Mouse (Mus musculus) stomach, embryonic 14.5 days (tissue): ENCODE data around the gene Gm10912. TPM values are rescaled to one million over a fixed set of nuclear protein-coding genes. Genes with fewer than 3 reads are reported as not detected.
"Not testable (repeated sequence)": the region's sequence is repeated elsewhere in the genome, so short reads cannot be mapped to it uniquely, and the experiment has no call there.

ENCODE experiments used
- ATAC-seq: fragments of 200-750 bp; cut with Nextera tagmentation; 2 replicates; pipeline ENCODE4 v1.8.0; 2017; ENCODE audit warnings: low read depth, moderate TSS enrichment; ENCODE audit not compliant: insufficient number of reproducible peaks, insufficient read depth, low FRiP score
- H3K27ac ChIP-seq: fragments of 300-500 bp; sonication (generic); 2 replicates; pipeline ENCODE4 v1.5.1; 2014; ENCODE audit warnings: mild to moderate bottlenecking, low read length, moderate library complexity, mixed read lengths
- H3K27me3 ChIP-seq: fragments of 300-500 bp; sonication (generic); 2 replicates; pipeline ENCODE4 v1.6.1; 2014; ENCODE audit warnings: low read length, control low read depth, mixed read lengths; ENCODE audit not compliant: control insufficient read depth, insufficient read depth
- H3K36me3 ChIP-seq: fragments of 300-500 bp; sonication (generic); 2 replicates; pipeline ENCODE4 v1.6.1; 2014; ENCODE audit warnings: mild to moderate bottlenecking, control low read depth, low read length, moderate library complexity, mixed read lengths; ENCODE audit not compliant: control insufficient read depth, insufficient read depth
- H3K4me1 ChIP-seq: fragments of 300-500 bp; sonication (generic); 2 replicates; pipeline ENCODE4 v1.6.1; 2014; ENCODE audit warnings: low read length, control low read depth, mixed read lengths; ENCODE audit not compliant: control insufficient read depth, insufficient read depth
- H3K4me2 ChIP-seq: fragments of 300-500 bp; sonication (generic); replicated peaks from 2 replicates; pipeline ENCODE4 v1.6.1; 2014; ENCODE audit warnings: low read depth, low read length, control low read depth
- H3K4me3 ChIP-seq: fragments of 300-500 bp; sonication (generic); 2 replicates; pipeline ENCODE4 v1.5.1; 2014; ENCODE audit warnings: low read depth, low read length, control low read depth
- H3K9ac ChIP-seq: fragments of 300-500 bp; sonication (generic); replicated peaks from 2 replicates; pipeline ENCODE4 v1.6.1; 2014; ENCODE audit warnings: low read depth, mild to moderate bottlenecking, control low read depth, low read length, moderate library complexity, mixed read lengths
- H3K9me3 ChIP-seq: fragments of 300-500 bp; sonication (generic); 2 replicates; pipeline ENCODE4 v1.6.1; 2016; ENCODE audit warnings: low read depth, low read length, control low read depth; ENCODE audit not compliant: control insufficient read depth
- WGBS: fragments of 180-500 bp; shearing (Covaris S2); extraction: QIAGEN DNeasy Blood & Tissue Kit; methylation state at CpG from one replicate; pipeline ENCODE4 v1.1.7; 2014; 5-methylcytosine and 5-hydroxymethylcytosine counted together
- polyA plus RNA-seq: library from polyadenylated mRNA; unstranded; fragments of >200 nt; fragmentation: Nextera tagmentation; extraction: Ambion mirVana; gene quantifications from 2 replicates; pipeline ENCODE4 v1.2.1, GENCODE M21; 2014

The Gm10912 gene
- not detected in 2 replicates for polyA plus RNA-seq

DNA sequence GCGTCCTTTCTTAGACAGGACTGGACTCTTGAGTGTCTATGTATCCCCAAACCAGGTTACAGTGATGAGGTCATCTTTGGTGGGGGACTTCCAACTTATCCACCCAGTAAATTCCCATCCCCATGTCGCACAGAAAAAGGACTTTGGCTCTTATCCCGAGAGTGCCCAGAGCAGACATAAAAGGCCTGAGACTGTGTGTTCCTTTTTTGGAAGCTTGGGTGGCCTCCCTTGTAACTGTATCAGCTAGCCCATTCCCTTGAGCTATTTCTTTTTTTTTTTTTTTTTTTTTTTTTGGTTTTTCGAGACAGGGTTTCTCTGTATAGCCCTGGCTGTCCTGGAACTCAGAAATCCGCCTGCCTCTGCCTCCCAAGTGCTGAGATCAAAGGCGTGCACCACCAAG, at the start of gene Gm10912:
Gene Gm10912 (plus strand): TSS at position 301 of the 400 bp plus-strand sequence.
- not testable (repeated sequence) for H3K9ac ChIP-seq, H3K4me2 ChIP-seq, H3K4me3 ChIP-seq, H3K4me1 ChIP-seq, H3K27ac ChIP-seq, H3K27me3 ChIP-seq, ATAC-seq, H3K36me3 ChIP-seq, H3K9me3 ChIP-seq
- 94% methylated on average over 5 of the region's 6 CpGs for WGBS

DNA sequence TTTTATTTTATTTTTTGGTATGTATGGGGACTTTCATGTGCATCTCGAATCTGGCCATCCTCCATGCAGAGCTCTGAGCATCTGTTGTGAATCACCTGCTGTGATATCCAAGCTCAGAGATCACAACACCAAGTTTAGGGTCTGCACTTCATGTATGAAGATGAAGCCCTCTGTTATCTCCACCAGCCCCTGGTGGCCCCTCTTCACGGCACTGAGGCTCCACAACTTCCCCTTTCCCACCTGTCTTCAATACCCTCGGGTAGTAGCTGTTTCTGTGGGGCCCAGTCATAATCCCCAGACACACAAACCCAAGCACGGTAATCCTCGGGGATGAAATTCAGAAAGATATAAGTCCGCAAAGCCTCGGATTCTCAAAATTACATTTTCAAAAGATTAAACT, 42.5 kb upstream of the Gm10912 start:
- Histone ChIP-seq H3K27ac (no peak overlapping the region), H3K9ac (no peak overlapping the region), H3K4me1 (no peaks in the 10 kb centered on the region), H3K27me3 (no peaks in the 10 kb centered on the region), H3K36me3 (no peaks in the 10 kb centered on the region), H3K4me2 (no peak overlapping the region), H3K4me3 (no peak overlapping the region), H3K9me3 (no peaks in the 10 kb centered on the region)
- 75% methylated on average over 7 of the region's 7 CpGs for WGBS
- no peak for ATAC-seq

DNA sequence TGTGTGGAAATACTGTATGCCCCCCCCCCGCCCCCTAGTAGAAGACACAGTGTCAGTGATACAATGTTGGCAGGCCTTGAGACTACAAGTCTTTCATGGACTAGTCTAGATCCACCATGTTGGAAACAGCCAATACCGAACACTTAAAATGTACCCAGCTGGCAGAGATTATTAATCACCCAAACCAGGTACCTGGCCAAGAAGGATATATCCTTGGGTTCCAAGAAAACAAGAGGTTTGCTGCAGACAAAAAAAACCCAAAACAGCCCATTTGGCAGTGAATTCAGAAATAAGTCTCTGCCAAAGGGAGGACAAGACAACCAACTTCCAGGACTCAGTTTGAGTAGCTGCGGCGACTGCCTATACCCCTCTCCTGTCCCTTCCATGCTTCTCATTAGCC, 41.0 kb upstream of the Gm10912 start:
- Histone ChIP-seq H3K27ac (no peak overlapping the region), H3K27me3 (no peaks in the 10 kb centered on the region), H3K4me2 (no peak overlapping the region), H3K9ac (no peak overlapping the region), H3K4me3 (no peak overlapping the region), H3K4me1 (peaks cover 10% of the 10 kb centered on the region), H3K36me3 (no peaks in the 10 kb centered on the region), H3K9me3 (no peaks in the 10 kb centered on the region)
- 90% methylated on average over 4 of the region's 4 CpGs for WGBS
- ATAC-seq: no peak

GRCm38 (mm10) chr2:104027458-104028138, 38.0 kb upstream of the Gm10912 start, which contains the start of gene Fbxo3:
TSS of gene Fbxo3 (plus strand) at chr2:104027721.
- WGBS: under 1% methylated on average over 42 of the region's 44 CpGs
- peak within 1 kb of the TSS; percentile 93 for H3K9ac ChIP-seq
- H3K9me3 ChIP-seq: no peaks in the 10 kb centered on the region
- H3K4me1 ChIP-seq: peaks cover 14% of the 10 kb centered on the region
- H3K27me3 ChIP-seq: no peaks in the 10 kb centered on the region
- peak; percentile 95 for ATAC-seq
- peak within 1 kb of the TSS; percentile 74; the same call in 1 of the 2 replicates for H3K27ac ChIP-seq
- peak within 1 kb of the TSS; percentile 85 for H3K4me2 ChIP-seq
- H3K36me3 ChIP-seq: no peaks in the 10 kb centered on the region
- peak within 1 kb of the TSS; percentile 99 for H3K4me3 ChIP-seq

- Histone ChIP-seq H3K36me3 (no peaks in the 10 kb centered on the region), H3K9ac (peak within 1 kb of the TSS; percentile 93), H3K4me1 (peaks cover 14% of the 10 kb centered on the region), H3K9me3 (no peaks in the 10 kb centered on the region), H3K27ac (peak within 1 kb of the TSS; percentile 74; the same call in 1 of the 2 replicates), H3K4me2 (peak within 1 kb of the TSS; percentile 85), H3K27me3 (no peaks in the 10 kb centered on the region), H3K4me3 (peak within 1 kb of the TSS; percentile 99)
- under 1% methylated on average over 31 of the region's 32 CpGs for WGBS
- ATAC-seq: peak; percentile 61; the same call in 1 of the 2 replicates
Measured at GRCm38 (mm10) chr2:104028139-104028723, 37.4 kb upstream of the Gm10912 start, which contains the start of gene 4931422A03Rik. TSS of gene 4931422A03Rik (minus strand) at chr2:104028361.

DNA sequence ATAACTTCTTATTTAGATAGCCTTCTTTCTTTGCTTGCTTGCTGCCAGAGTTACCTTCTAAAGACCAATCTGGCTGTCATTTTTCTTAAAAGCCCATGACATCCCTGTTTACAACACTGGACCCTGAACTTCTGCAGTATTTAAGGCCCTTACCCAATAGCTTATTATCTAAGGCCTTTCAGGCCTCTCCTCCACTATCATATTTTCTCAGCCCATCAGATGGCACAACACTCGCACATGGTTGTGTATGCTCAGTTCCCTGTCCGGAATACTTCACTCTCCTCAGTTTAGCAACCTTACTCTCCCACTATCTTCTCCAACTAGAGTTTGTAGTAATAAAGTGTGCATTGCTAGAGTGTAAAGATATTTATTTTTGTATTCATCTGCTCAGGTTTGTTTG, 36.6 kb upstream of the Gm10912 start:
- no peak overlapping the region for H3K27ac ChIP-seq
- 54% methylated on average over 2 of the region's 2 CpGs for WGBS
- no peak overlapping the region for H3K9ac ChIP-seq
- H3K9me3 ChIP-seq: no peaks in the 10 kb centered on the region
- peaks cover 4% of the 10 kb centered on the region for H3K36me3 ChIP-seq
- peaks cover 14% of the 10 kb centered on the region for H3K4me1 ChIP-seq
- no peaks in the 10 kb centered on the region for H3K27me3 ChIP-seq
- H3K4me3 ChIP-seq: peak overlapping the region; percentile 99
- ATAC-seq: no peak
- peak overlapping the region; percentile 85 for H3K4me2 ChIP-seq

DNA sequence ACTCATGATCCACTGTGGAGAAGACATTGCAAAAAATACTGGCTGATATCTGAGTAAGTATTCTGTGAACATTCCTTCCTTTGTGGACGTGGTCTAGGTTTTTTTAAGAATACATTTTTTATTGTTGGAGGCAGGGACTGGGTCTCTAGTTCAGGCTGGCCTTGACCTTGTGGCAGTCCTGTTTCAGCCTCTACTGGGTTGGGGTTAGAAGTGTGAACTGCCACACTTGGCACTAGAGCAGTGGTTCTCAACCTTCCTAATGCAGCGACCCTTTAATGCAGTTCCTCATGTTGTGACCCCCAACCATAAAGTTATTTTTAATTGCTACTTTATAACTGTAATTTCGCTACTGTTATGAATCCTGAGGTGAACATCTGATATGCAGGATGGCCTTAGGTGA, 35.2 kb upstream of the Gm10912 start:
- no peaks in the 10 kb centered on the region for H3K27me3 ChIP-seq
- no peak for ATAC-seq
- no peak overlapping the region for H3K27ac ChIP-seq
- no peaks in the 10 kb centered on the region for H3K9me3 ChIP-seq
- H3K4me2 ChIP-seq: no peak overlapping the region
- WGBS: 80% methylated on average over 3 of the region's 3 CpGs
- no peak overlapping the region for H3K9ac ChIP-seq
- peaks cover 7% of the 10 kb centered on the region for H3K36me3 ChIP-seq
- no peak overlapping the region for H3K4me3 ChIP-seq
- H3K4me1 ChIP-seq: peaks cover 14% of the 10 kb centered on the region

DNA sequence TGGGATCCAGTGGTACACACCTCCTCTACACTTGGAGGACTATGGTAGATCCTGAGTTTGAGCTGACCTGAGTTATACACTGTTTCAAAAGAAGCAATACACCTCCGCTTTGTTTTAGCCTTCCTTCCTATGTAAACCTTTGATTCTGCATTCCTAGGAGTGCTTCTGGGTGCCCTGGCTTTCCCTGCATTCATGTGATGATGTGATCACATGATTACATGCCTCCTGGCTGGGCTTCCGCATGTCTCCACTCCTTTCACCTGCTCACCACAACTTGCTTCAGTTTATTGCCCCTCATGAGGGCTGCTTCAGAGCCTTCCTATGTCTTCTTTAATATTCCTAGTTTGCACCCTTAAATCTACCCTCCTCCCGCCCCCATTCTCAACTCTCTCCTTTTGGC, 33.6 kb upstream of the Gm10912 start:
- Histone ChIP-seq H3K36me3 (peaks cover 9% of the 10 kb centered on the region), H3K4me1 (peaks cover 14% of the 10 kb centered on the region), H3K9ac (no peak overlapping the region), H3K4me3 (no peak overlapping the region), H3K9me3 (no peaks in the 10 kb centered on the region), H3K27me3 (no peaks in the 10 kb centered on the region), H3K4me2 (no peak overlapping the region), H3K27ac (no peak overlapping the region)
- 85% methylated on average over 3 of the region's 3 CpGs for WGBS
- ATAC-seq: no peak
